Mouse (Mus musculus) gastrocnemius, postnatal 14 days (tissue): Measurements from ENCODE around the gene Cep250. TPM values are rescaled to one million over a fixed set of nuclear protein-coding genes. Genes with fewer than 3 reads are reported as not detected.

Experiments
- DNase-seq: peaks from one replicate; pipeline ENCODE4 v3.0.0; 2021; ENCODE audit warnings: mixed read lengths
- intact Hi-C: fragments of 180-260 bp; cut with DNase I; formaldehyde crosslinking; loops from one replicate; pipeline ENCODE4 v1.15.1; 2025; ENCODE audit warnings: low total_unique reads
- total RNA-seq, 2 experiments: library from RNA; stranded (reverse); gene quantifications; 2 replicates each; pipeline ENCODE4 v1.2.3; 2021

The Cep250 gene
- total RNA-seq, 2 experiments from 2014 or later = 5.5 to 5.6 TPM

DNA sequence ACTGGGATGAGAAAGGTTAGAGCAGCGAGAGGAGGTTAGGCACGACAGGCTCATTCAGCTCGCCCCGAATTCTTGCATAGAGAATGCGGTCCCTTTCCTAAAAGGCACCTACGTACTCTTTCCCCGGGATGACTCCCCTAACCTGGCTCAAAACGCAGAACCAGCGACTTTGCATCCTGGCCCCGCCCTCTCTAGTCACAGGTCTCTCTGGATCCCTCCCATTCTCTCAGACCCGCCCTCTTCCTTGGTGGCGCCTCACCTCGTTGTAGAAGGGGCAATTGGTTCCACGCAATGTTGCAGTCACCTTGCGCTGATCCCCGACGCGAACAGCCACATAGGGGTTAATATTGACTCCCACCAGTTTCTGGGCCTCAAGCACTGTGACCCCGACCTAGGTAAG lies 91.7 kb downstream of the Cep250 start:
- DNase-seq = no peak
- intact Hi-C loops = no loop called here

Other genes with a start within 250 kb of the Cep250 start
- gene Edem2, start 227.0 kb upstream of the Cep250 start, total RNA-seq = 1 to 10 TPM; 6.0 to 6.2 TPM
- gene Gm17581, start 220.6 kb upstream of the Cep250 start, total RNA-seq = not detected
- 10 to 100 TPM; 10.3 to 12.7 TPM for gene Procr, start 205.3 kb upstream of the Cep250 start, total RNA-seq
- gene Mmp24, start 181.1 kb upstream of the Cep250 start, total RNA-seq = under 1 TPM in 1 of 2 experiments, not detected in 1; 0.08 TPM
- gene BC029722, start 137.0 kb upstream of the Cep250 start, total RNA-seq = 10 to 100 TPM; 17.8 to 19.3 TPM
- 10 to 100 TPM; 48.0 to 48.3 TPM for gene Eif6, start 129.5 kb upstream of the Cep250 start, total RNA-seq
- gene Fam83c, start 121.6 kb upstream of the Cep250 start, total RNA-seq = not detected
- gene Uqcc1, start 26.1 kb upstream of the Cep250 start, total RNA-seq = 100 to 1,000 TPM; 106 to 129 TPM
- gene Gm15557, start 15.7 kb upstream of the Cep250 start, total RNA-seq = not detected
- gene Gdf5, start 11.1 kb upstream of the Cep250 start, total RNA-seq = not detected
- gene 6430550D23Rik, start 51.5 kb downstream of the Cep250 start, total RNA-seq = under 1 TPM; 0.29 to 0.31 TPM
- 10 to 100 TPM; 58.2 to 60.4 TPM for gene Ergic3, start 51.6 kb downstream of the Cep250 start, total RNA-seq
- gene Fer1l4, start 96.5 kb downstream of the Cep250 start, total RNA-seq = not detected
- gene Spag4, start 108.7 kb downstream of the Cep250 start, total RNA-seq = under 1 TPM; 0.57 to 0.86 TPM
- 10 to 100 TPM; 11.3 to 16.0 TPM for gene Cpne1, start 155.5 kb downstream of the Cep250 start, total RNA-seq
- gene Rbm12, start 155.5 kb downstream of the Cep250 start, total RNA-seq = 1 to 10 TPM; 8.2 to 8.3 TPM
- 1 to 10 TPM; 4.4 to 9.5 TPM for gene Gm28036, start 170.6 kb downstream of the Cep250 start, total RNA-seq
- gene Romo1, start 187.6 kb downstream of the Cep250 start, total RNA-seq = 100 to 1,000 TPM; 216 to 217 TPM
- gene Nfs1, start 187.7 kb downstream of the Cep250 start, total RNA-seq = 10 to 100 TPM; 53.6 to 65.4 TPM
- 100 to 1,000 TPM in 1 of 2 experiments, 10 to 100 TPM in 1; 99.7 to 123 TPM for gene Rbm39, start 223.8 kb downstream of the Cep250 start, total RNA-seq
- gene Phf20, start 240.0 kb downstream of the Cep250 start, total RNA-seq = 10 to 100 TPM; 17.1 to 22.1 TPM